Mouse (Mus musculus): ENCODE measurements around the gene Dock9. TPM values are rescaled to one million over a fixed set of nuclear protein-coding genes. Genes with fewer than 3 reads are reported as not detected.

The Dock9 gene
- polyA plus RNA-seq, 1 experiment from 2014 or later, result 5.4 TPM

DNA sequence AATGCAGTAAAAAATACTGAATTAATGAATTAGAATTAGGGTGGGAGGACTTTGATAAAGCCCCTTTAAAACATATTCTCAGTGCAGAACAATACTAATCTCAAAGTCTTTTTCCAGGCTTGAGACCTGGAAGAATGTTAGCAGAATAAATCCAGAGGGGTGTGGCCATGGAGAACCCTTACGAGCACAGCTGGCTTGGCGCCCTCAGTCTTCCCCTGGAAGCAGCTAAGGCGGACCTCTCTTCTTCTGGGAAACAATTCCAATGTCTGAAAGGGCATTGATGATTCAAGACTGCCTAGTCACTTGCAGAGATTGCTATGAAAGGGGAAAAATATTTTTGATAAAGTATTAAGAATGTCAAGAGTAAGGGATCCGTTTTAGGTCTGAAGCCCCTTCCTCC, 9.2 kb upstream of the Dock9 start:
- Histone ChIP-seq H3K27ac (replicated peaks) (no peak overlapping the region), H3K4me3 (no peak overlapping the region), H3K4me2 (replicated peaks) (no peak overlapping the region), H3K9ac (replicated peaks) (no peak overlapping the region), H3K27me3 (no peaks in the 10 kb centered on the region), H3K36me3 (no peaks in the 10 kb centered on the region), H3K4me1 (no peaks in the 10 kb centered on the region), H3K9me3 (0 out of 2 replicates have a peak, but pooled peaks cover 6% of the 10 kb centered on the region)
- WGBS, result 69% methylated on average over 4 of the region's 4 CpGs
- ATAC-seq (ENCODE audit: low FRiP score, low read depth), result no peak

DNA sequence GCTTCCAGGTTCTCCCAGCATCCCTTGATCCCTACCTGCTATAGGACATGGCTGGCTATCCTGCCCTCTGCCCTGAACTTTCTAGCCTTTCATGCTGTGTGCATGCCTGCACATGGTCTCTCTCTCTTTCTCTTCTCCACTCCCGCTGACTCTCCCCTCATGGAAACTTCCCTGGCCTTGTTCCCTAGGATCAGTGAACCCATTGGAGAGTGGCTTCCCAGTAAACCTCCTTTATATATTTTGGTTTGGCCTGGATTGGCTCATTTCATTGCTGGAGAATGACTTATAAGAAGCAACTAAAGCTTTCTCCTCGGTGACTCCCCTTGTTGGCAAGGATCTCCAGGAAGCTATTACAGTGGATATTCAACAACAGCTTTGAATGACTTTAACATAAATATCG, 8.7 kb upstream of the Dock9 start:
- no peak overlapping the region for H3K27ac ChIP-seq (replicated peaks)
- no peaks in the 10 kb centered on the region for H3K27me3 ChIP-seq
- H3K4me1 ChIP-seq, result no peaks in the 10 kb centered on the region
- no peaks in the 10 kb centered on the region for H3K36me3 ChIP-seq
- H3K4me3 ChIP-seq, result no peak overlapping the region
- no peak overlapping the region for H3K4me2 ChIP-seq (replicated peaks)
- 78% methylated on average over 3 of the region's 3 CpGs for WGBS
- H3K9me3 ChIP-seq, result 0 out of 2 replicates have a peak, but pooled peaks cover 6% of the 10 kb centered on the region
- H3K9ac ChIP-seq (replicated peaks), result no peak overlapping the region
- no peak for ATAC-seq (ENCODE audit: low FRiP score, low read depth)

GRCm38 (mm10) chr14:121804461-121804860, 6.8 kb upstream of the Dock9 start:
- WGBS, result 86% methylated on average over 4 of the region's 4 CpGs
- Histone ChIP-seq H3K36me3 (no peaks in the 10 kb centered on the region), H3K9me3 (no peaks in the 10 kb centered on the region), H3K27ac (replicated peaks) (no peak overlapping the region), H3K4me1 (no peaks in the 10 kb centered on the region), H3K4me3 (no peak overlapping the region), H3K27me3 (no peaks in the 10 kb centered on the region), H3K4me2 (replicated peaks) (no peak overlapping the region), H3K9ac (replicated peaks) (no peak overlapping the region)
- no peak for ATAC-seq (ENCODE audit: low FRiP score, low read depth)

DNA sequence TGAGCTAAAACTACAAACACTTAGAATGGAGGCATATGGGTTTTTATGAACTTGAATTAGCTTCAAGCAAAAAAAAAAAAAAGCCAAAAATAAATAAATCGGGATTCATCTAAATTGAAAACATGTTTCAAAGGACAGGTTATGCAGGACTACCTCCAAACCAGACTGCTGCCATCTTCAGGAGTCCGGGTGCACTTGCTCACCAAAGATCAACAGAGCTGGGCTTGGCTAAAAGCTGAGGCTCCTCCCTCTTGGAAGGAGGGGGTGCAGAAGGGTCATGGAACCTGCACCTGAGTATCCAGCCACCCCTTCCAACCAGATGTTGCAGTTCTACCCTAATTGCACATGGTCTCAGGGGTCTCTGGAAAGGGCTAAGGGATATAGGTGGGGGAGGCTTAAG, 3.3 kb upstream of the Dock9 start:
- H3K4me1 ChIP-seq, result peaks cover 9% of the 10 kb centered on the region; the same call in 1 of the 2 replicates
- ATAC-seq (ENCODE audit: low FRiP score, low read depth), result no peak
- WGBS, result 31% methylated on average over 2 of the region's 2 CpGs
- no peak overlapping the region for H3K4me2 ChIP-seq (replicated peaks)
- H3K9me3 ChIP-seq, result no peaks in the 10 kb centered on the region
- H3K36me3 ChIP-seq, result no peaks in the 10 kb centered on the region
- no peak overlapping the region for H3K9ac ChIP-seq (replicated peaks)
- no peak overlapping the region for H3K4me3 ChIP-seq
- H3K27me3 ChIP-seq, result peaks cover 17% of the 10 kb centered on the region
- no peak overlapping the region for H3K27ac ChIP-seq (replicated peaks)

- Histone ChIP-seq H3K9me3 (no peaks in the 10 kb centered on the region), H3K4me1 (peaks cover 9% of the 10 kb centered on the region; the same call in 1 of the 2 replicates), H3K4me2 (replicated peaks) (no peak overlapping the region), H3K27me3 (peaks cover 29% of the 10 kb centered on the region), H3K9ac (replicated peaks) (no peak overlapping the region), H3K36me3 (no peaks in the 10 kb centered on the region), H3K4me3 (no peak overlapping the region), H3K27ac (replicated peaks) (no peak overlapping the region)
- ATAC-seq (ENCODE audit: low FRiP score, low read depth), result no peak
- WGBS, result 81% methylated on average over 7 of the region's 7 CpGs
Observed at GRCm38 (mm10) chr14:121799112-121799511, 1.5 kb upstream of the Dock9 start.

DNA sequence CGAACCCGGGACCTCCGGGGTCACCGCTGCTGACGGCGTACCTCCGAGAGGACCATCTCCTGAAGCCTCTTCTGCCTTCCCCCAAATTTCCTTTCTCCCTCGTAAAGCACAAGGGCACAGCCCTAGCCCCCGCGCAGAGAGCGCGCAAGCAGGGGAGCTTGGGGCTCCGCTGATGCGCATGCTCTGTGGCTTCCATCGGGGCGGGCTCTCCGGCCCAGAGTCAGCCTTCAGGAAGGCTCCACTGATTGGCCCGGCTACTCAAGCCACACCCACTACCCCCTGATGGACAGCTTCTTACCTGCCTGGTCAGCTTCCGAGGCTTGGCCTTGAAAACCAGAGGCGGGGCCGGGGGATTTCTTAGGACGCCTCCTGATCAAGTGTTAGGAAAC, 768 bp upstream of the Dock9 start:
- 0% methylated on average over 22 of the region's 22 CpGs for WGBS
- Histone ChIP-seq H3K4me3 (peak overlapping the region; percentile 76), H3K9me3 (no peaks in the 10 kb centered on the region), H3K4me2 (replicated peaks) (peak overlapping the region; percentile 90), H3K27me3 (peaks cover 29% of the 10 kb centered on the region), H3K36me3 (no peaks in the 10 kb centered on the region), H3K9ac (replicated peaks) (peak overlapping the region; percentile 64), H3K27ac (replicated peaks) (peak overlapping the region; percentile 78), H3K4me1 (peaks cover 9% of the 10 kb centered on the region; the same call in 1 of the 2 replicates)
- peak; percentile 92 for ATAC-seq (ENCODE audit: low FRiP score, low read depth)

DNA sequence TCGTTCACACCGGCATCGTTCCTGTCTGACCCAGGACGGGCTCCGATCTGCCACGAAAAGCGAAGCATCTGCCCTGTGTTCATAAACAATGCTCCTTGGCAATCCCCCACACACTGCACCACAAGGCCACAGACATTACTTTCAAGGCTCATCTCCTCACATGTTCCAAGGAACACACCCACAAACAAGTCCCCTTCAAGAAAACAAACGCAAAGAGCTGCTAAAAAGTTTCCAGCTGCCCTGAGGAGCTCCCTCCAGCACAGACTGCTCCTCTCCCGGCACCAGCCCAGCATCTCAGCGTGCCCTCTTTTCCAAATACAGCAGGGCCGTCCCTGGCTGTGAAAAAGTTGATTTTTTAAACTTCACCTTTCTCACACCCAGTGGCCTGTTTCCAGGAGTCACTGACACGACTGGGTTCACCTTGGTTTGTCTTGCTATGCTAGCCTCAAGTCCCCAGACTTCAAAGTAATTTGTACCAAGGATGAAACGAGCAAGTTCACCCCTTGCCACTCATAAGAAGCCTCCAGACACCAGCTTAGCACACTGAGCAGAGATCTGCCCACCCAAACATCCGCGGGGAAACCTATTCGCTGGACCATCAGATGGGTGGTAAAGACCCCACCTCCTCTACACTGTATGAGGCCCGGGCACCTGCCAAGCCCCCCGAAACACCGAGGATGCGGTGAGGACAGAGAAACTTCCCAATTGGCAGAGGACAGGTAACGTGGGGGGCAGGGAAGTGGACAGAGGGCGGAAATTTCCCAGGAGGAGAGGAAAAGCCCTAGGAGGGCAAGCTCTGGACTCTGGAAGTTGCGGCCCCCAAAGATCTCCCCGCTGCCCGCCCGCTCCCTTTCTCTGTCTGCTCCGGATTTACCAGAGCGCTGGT, 823 bp downstream of the Dock9 start:
- Histone ChIP-seq H3K4me3 (peak overlapping the region; percentile 76), H3K9me3 (no peaks in the 10 kb centered on the region), H3K4me2 (replicated peaks) (peak overlapping the region; percentile 90), H3K36me3 (no peaks in the 10 kb centered on the region), H3K27me3 (peaks cover 29% of the 10 kb centered on the region), H3K27ac (replicated peaks) (peak overlapping the region; percentile 78; the same call in 1 of the 2 replicates), H3K9ac (replicated peaks) (peak overlapping the region; percentile 64), H3K4me1 (peaks cover 9% of the 10 kb centered on the region; the same call in 1 of the 2 replicates)
- 11% methylated on average over 27 of the region's 28 CpGs for WGBS
- ATAC-seq (ENCODE audit: low FRiP score, low read depth), result peak; percentile 0; the same call in 1 of the 2 replicates

DNA sequence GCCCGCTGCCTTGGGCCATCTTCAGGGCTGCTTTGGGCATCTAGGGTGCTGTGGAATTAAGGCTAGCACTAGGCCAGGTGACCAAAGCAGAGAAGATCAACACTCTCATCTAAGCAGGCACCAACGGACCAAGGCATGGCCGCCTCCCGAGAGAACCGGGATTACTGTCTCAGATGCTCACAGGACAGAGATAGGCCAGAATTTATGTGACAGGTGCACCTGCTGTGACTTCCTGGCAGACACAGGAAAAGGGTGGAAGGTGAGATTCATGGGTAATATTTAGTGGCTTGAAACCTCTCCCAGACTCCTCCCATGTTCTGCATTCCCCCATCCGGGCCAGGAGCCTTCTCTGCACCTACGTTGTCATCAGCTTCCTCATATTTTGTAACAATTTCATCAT, 2.1 kb downstream of the Dock9 start:
- Histone ChIP-seq H3K9ac (replicated peaks) (no peak overlapping the region), H3K27ac (replicated peaks) (no peak overlapping the region), H3K4me2 (replicated peaks) (no peak overlapping the region), H3K36me3 (no peaks in the 10 kb centered on the region), H3K9me3 (no peaks in the 10 kb centered on the region), H3K4me3 (no peak overlapping the region), H3K27me3 (peaks cover 29% of the 10 kb centered on the region), H3K4me1 (peaks cover 9% of the 10 kb centered on the region; the same call in 1 of the 2 replicates)
- WGBS, result 89% methylated on average over 7 of the region's 7 CpGs
- ATAC-seq (ENCODE audit: low FRiP score, low read depth), result no peak

DNA sequence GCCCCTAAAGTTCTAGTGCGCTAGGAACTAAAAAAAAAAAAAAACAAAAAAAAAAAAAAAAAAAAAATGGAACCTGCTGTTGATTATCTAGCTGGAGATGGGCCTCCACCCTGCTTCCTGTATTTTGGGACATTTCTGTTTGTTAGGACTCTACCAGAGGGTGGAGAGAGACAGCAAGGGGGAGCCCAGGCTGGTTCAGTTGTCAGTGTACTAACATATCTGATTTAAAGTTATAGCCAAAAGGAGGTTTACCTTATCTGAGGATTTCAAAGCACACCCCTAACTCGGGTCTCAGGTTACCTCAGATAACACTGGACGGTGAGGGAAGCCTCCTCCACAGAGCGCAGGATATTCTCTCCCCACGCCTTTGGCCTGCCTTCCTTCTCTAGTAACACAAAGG, 4.0 kb downstream of the Dock9 start:
- ATAC-seq (ENCODE audit: low FRiP score, low read depth), result no peak
- no peak overlapping the region for H3K27ac ChIP-seq (replicated peaks)
- no peak overlapping the region for H3K9ac ChIP-seq (replicated peaks)
- no peak overlapping the region for H3K4me3 ChIP-seq
- no peaks in the 10 kb centered on the region for H3K36me3 ChIP-seq
- 70% methylated on average over 5 of the region's 5 CpGs for WGBS
- H3K4me1 ChIP-seq, result peaks cover 9% of the 10 kb centered on the region; the same call in 1 of the 2 replicates
- no peak overlapping the region for H3K4me2 ChIP-seq (replicated peaks)
- H3K9me3 ChIP-seq, result no peaks in the 10 kb centered on the region
- H3K27me3 ChIP-seq, result peaks cover 29% of the 10 kb centered on the region

DNA sequence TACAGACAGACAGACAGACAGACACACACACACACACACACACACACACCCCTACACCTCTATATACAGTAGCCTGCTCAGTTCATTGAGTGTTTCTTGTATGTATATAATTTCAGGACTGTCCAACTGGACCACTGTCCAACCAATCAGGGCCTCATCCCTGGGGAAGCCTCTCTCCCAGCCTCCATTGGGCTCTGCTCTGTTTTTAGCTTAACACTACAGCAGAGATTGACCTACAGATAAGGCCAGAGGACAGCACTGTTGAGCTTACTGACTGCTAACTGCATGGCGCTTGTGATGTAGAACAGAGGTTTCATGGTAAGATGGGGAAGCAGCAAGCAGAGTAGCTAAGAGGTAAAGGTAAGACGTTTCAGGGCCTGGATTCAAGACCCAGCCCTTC, 5.7 kb downstream of the Dock9 start:
- Histone ChIP-seq H3K4me1 (peaks cover 5% of the 10 kb centered on the region; the same call in 1 of the 2 replicates), H3K9ac (replicated peaks) (no peak overlapping the region), H3K4me2 (replicated peaks) (no peak overlapping the region), H3K27ac (replicated peaks) (no peak overlapping the region), H3K9me3 (no peaks in the 10 kb centered on the region), H3K36me3 (no peaks in the 10 kb centered on the region), H3K4me3 (no peak overlapping the region), H3K27me3 (peaks cover 22% of the 10 kb centered on the region)
- no peak for ATAC-seq (ENCODE audit: low FRiP score, low read depth)
- 89% methylated on average over 2 of the region's 2 CpGs for WGBS

DNA sequence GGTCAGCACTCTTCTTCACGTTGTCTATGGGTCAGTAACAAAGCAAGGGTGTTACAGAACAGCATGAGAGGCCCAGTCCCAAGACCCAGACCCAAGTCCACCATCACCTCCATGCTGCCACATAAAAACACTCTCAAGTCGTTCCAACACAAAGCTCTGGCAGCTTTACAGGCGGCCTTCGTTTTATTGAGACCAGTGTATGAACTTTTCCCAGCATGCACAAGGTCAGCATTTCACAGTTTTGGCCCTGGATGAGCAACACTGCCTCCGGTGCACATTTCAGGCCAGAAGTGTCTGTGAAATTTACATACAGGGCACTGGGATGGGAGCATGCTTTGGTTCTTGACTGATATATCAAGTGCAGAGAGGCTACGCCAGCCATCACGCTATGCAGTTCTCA, 6.5 kb downstream of the Dock9 start:
- H3K27me3 ChIP-seq, result peaks cover 14% of the 10 kb centered on the region
- H3K4me3 ChIP-seq, result no peak overlapping the region
- H3K9ac ChIP-seq (replicated peaks), result no peak overlapping the region
- 87% methylated on average over 7 of the region's 7 CpGs for WGBS
- H3K4me1 ChIP-seq, result no peaks in the 10 kb centered on the region
- no peaks in the 10 kb centered on the region for H3K36me3 ChIP-seq
- no peak overlapping the region for H3K27ac ChIP-seq (replicated peaks)
- no peak for ATAC-seq (ENCODE audit: low FRiP score, low read depth)
- H3K9me3 ChIP-seq, result no peaks in the 10 kb centered on the region
- H3K4me2 ChIP-seq (replicated peaks), result no peak overlapping the region

DNA sequence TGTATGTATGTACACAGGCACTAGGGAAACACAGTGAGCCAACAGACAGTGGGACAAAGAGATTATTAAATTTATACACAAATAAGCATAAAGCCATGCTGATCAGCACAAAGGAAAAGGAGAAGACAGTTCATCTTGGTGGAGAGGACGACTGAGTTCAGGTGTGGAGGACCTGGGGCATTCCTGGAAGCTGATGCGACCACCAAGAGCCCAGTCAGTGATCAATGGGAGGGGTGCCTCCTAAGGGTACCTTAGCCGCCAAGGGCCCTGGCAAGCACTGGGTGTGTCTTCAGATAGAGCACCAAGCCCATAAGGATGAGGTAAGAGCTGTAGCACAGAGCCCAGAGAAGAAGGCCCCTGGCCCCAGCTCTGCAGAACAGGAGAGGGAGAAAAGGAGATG, 8.4 kb downstream of the Dock9 start:
- no peak overlapping the region for H3K4me3 ChIP-seq
- H3K36me3 ChIP-seq, result no peaks in the 10 kb centered on the region
- no peak overlapping the region for H3K27ac ChIP-seq (replicated peaks)
- WGBS, result 86% methylated on average over 3 of the region's 3 CpGs
- ATAC-seq (ENCODE audit: low FRiP score, low read depth), result no peak
- no peaks in the 10 kb centered on the region for H3K27me3 ChIP-seq
- H3K9ac ChIP-seq (replicated peaks), result no peak overlapping the region
- no peak overlapping the region for H3K4me2 ChIP-seq (replicated peaks)
- H3K9me3 ChIP-seq, result no peaks in the 10 kb centered on the region
- no peaks in the 10 kb centered on the region for H3K4me1 ChIP-seq
